Mouse (Mus musculus): ENCODE data around the gene Nid2.

- TF ChIP-seq CTCF (IDR thresholded peaks at IDR 0.05) (no peak), POLR2A (IDR thresholded peaks at IDR 0.05; ENCODE audit: insufficient read depth, low read depth, low read length) (no peak), EP300 (IDR thresholded peaks at IDR 0.05; ENCODE audit: insufficient read depth, low read depth, low read length) (no peak)
Observed at GRCm38 (mm10) chr14:19794881-19795280, 43.8 kb downstream of the Nid2 start.

All from heart, adult 2 months (tissue).